Mouse (Mus musculus) brain, embryonic 14.5 days (tissue): Measurements from ENCODE around the gene Slc9a1.

Experiments used
- CTCF ChIP-seq: fragments of 200-500 bp; IDR thresholded peaks from 2 replicates; pipeline ENCODE4 v1.5.1; 2012; ENCODE audit warnings: inconsistent platforms, mild to moderate bottlenecking, moderate library complexity, borderline replicate concordance; ENCODE audit not compliant: insufficient read depth, insufficient read length; ENCODE audit errors: extremely low read depth
- POLR2A ChIP-seq: fragments of 200-500 bp; IDR thresholded peaks from 2 replicates; pipeline ENCODE4 v1.6.1; 2012; ENCODE audit warnings: mild to moderate bottlenecking, inconsistent platforms, borderline replicate concordance; ENCODE audit not compliant: poor library complexity, insufficient read depth, insufficient read length, severe bottlenecking; ENCODE audit errors: extremely low read depth

GRCm38 (mm10) chr4:133403611-133404228, 34.2 kb downstream of the Slc9a1 start:
- no peak for TF ChIP-seq CTCF
- TF ChIP-seq POLR2A: no peak
